Mouse (Mus musculus) 3134 (cell line): ENCODE measurements around the gene Ccr1.

Experiments
- DNase-seq: peaks from one replicate; pipeline ENCODE4 v3.0.0-alpha.2; 2011; ENCODE audit warnings: low spot score; ENCODE audit not compliant: insufficient read length; ENCODE audit errors: extremely low read depth

Ccr1 gene

GRCm38 (mm10) chr9:123957911-123958413 lies 10.5 kb downstream of the Ccr1 start:
- no peak for DNase-seq

DNA sequence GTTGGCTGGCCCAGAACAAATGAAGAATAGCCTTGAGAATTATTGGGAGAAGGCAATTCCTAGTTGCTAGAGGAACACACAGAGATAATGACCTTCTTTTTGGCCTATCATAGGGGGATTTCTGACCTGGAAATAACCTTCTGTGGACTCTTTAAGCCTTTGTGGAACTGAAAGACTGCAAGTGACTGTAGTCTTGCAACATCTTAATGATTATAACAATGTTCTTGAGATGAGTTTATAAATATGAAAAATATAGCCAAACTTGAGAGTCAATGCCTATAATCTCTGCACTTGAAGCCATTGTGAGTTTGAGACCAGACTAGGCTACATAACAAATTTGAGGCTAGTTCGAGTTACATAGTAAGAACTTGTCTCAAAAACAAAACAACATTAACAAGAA lies 11.6 kb downstream of the Ccr1 start:
- no peak for DNase-seq

- DNase-seq = no peak
These were observed 14.9 kb downstream of the Ccr1 start for GRCm38 (mm10) chr9:123953551-123953950.

GRCm38 (mm10) chr9:123951176-123951575 lies 17.3 kb downstream of the Ccr1 start:
- DNase-seq = no peak

DNA sequence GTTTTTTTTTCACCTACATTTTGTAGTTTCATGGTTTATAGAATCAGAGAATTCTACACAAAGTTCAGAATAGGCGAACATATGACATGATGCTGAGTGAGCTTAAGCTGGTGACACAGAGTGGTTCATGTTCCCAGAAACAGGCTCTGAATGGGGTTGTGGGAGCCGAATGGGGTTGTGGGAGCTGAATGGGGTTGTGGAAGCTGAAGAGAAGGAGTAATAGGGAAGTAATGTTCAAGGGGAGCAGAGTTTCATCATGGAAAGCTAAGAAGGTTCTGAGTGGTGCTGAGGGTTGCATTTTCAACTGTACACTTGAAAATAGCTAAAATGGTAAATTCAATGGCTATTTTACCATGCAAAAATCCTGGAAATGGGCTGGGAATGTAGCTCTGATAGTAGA lies 19.1 kb downstream of the Ccr1 start:
- DNase-seq = no peak

DNA sequence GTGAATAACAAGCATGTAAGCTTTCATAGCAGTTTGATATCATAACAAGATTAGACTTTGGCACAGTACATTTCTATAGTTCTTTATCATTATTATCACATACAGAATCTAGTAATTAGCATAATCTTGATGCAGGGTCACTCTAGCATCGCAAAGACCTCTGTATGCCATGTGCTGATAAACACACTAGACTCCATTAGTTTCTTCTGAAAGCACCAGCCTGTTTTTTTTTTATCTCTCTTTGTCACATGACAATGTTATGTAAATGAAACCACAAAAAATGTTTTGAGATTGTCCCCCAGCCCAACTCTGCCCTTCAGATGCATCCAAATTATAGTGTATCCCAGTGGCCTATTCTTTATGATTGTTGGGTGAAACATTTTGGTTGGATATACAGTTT lies 20.7 kb downstream of the Ccr1 start:
- no peak for DNase-seq

- DNase-seq = no peak
These were observed 26.5 kb downstream of the Ccr1 start for GRCm38 (mm10) chr9:123942025-123942424.

- DNase-seq = no peak
These were observed 27.2 kb downstream of the Ccr1 start for GRCm38 (mm10) chr9:123941316-123941715.

- no peak for DNase-seq
These were observed 27.9 kb downstream of the Ccr1 start for GRCm38 (mm10) chr9:123940628-123941027.

- no peak for DNase-seq
These were observed 28.3 kb downstream of the Ccr1 start for GRCm38 (mm10) chr9:123940168-123940567.

- DNase-seq = no peak
These were observed 30.5 kb downstream of the Ccr1 start for GRCm38 (mm10) chr9:123937989-123938388.

DNA sequence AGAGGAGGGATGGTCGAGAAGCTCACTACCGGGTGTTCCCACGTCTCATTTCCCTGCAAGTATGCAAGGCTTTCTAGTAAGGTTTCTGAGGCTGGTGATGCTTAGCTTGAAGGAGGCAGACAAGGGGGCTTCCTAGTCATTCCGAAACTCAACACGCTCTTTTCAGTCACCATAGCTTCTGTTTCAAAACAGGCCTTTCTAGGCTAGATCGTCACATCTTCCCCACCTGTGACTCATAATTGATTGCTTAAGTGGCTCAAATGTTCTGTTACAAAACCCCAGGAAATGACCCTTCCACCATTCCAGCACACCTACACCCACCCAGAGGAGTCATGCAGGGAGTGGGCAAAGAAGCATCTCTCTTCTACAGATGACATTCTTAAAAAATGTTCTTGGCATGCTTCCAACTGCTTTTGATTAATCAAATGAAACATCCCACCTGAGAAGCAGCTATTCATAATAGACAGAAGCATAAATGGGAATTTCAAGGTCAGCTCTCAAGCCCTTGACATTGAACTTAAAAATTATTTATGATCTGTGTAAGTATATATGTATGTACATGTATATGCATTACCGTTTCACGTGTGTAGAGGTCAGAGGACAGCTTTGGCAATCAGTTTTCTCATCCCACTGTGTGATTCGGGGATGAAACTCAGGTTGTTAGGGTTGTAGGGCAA lies 31.8 kb downstream of the Ccr1 start:
- DNase-seq = no peak

DNA sequence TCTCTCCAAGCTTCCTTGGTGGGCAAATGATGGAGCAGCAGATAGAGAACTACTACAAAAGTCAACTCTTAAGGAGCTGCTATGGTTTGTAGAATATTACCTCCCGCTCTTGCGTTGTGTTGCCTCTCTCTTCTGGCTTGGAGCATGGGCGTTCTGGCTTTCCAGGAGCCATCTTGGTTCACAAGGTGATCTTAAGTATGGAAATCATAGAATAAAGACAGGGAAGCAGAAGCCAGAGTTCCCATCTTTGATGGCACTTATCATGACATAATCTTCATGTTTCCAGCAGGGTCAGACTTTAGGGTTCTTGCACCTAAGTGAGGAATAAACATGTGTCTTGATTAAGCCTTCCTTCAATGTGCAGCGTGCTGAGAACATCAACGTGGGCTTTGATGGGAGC lies 32.7 kb downstream of the Ccr1 start:
- DNase-seq = no peak

GRCm38 (mm10) chr9:123935346-123935745 lies 33.1 kb downstream of the Ccr1 start:
- no peak for DNase-seq

DNA sequence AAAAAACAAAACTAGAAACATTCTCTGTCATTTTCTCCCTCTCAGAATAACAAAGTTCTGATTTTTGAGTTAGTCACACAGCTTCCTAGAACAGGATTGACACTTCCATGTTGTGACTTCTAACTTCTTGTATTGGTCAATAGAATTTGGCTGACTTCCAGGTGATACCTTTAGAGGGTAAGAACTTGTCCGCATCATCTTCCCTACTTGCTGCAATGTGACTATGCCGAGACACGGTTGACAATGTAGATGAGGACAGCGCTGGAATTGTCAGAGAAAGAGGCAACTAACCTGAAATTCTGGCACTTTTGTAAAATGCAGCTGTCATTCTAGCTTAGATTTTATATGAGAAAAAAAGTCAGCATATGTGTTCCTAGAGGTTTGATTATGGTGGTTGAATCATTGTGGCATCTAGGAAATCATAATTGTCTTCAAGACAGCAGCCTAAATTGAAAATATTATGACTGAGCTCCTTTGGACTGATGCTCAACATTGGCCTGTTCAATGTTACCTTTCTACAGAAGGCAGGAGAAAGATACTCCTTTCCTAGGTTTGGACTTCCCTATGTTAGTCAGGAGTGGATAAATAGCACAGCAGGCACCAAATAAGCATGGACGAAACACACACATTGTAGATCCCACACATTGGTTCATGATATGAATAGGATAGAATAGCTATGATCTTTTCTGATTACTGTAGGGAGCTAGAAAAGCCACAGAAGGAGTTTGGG lies 34.6 kb downstream of the Ccr1 start:
- DNase-seq = no peak

- DNase-seq = no peak
These were observed 35.4 kb downstream of the Ccr1 start for GRCm38 (mm10) chr9:123932911-123933675.

GRCm38 (mm10) chr9:123931761-123932700 lies 36.5 kb downstream of the Ccr1 start:
- no peak for DNase-seq

GRCm38 (mm10) chr9:123930926-123931325 lies 37.6 kb downstream of the Ccr1 start:
- DNase-seq = no peak

- DNase-seq = no peak
These were observed 38.0 kb downstream of the Ccr1 start for GRCm38 (mm10) chr9:123930476-123930875.

DNA sequence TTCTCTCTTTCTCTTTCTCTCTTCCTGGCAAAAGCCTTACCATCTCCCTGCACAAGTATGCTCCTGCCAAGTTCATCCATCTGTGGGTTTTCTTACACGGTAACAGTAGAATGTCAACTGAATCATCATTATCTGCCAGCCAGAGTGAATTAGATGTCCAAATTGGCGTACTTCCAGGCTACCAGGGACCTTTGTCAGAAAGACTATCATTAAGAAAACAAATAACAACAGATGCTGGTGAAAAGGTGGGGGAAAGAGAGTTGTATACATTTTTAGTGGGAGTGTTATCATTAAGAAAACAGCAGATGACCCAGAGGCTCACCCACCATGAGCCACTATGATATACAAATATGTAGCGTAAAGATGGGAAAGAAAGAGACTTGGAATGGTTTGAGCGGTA lies 38.6 kb downstream of the Ccr1 start:
- DNase-seq = no peak
